Mouse (Mus musculus): ENCODE data around the gene Dok7.

DNA sequence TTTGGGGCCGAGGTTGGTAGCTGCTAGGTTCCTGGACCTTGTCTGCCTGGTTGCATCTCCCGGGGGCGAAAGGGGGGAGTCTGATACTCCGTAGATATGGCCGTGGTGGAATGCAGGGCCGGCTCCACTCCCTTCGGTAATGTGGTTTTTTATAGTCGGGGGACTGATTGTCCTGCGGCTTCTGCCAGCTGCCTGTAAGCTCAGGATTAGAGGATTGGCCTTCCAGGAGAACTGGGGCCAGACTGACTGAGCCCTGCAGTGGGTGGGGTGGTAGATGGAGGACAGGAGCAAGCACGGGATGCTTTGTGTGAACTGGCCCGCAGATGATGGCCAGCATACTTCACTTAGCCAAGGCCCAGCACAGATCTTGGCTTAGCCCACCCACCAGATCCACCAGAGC is 16.7 kb downstream of the Dok7 start:
- no peak for TF ChIP-seq CTCF (IDR thresholded peaks at IDR 0.05; ENCODE audit: borderline replicate concordance, insufficient read depth, low read length)
- no peak for TF ChIP-seq POLR2A (IDR thresholded peaks at IDR 0.05; ENCODE audit: low read depth, low read length)
